Mouse (Mus musculus) heart, adult 18-20 months (tissue): ENCODE data around the gene Gm12830. TPM values are rescaled to one million over a fixed set of nuclear protein-coding genes. Genes with fewer than 3 reads are reported as not detected.
A peak's percentile ranks its signal among the peaks of the same experiment; 100 is the strongest.

Source experiments
- DNase-seq, 2 experiments: peaks; one replicate each; pipeline ENCODE4 v3.0.0; 2021 to 2022; ENCODE audit warnings: mixed read lengths in 1 of 2
- long read RNA-seq, 2 experiments: library from polyadenylated mRNA; stranded (forward); transcript quantifications; one replicate each; pipeline ENCODE4 v2.0.0; 2021
- total RNA-seq, 2 experiments: library from RNA; stranded (reverse); gene quantifications; 2 replicates each; pipeline ENCODE4 v1.2.3; 2021

Gene Gm12830
- total RNA-seq: not detected
- long read RNA-seq, experiment 1: 0 reads
- long read RNA-seq, experiment 2: 0 reads

DNA sequence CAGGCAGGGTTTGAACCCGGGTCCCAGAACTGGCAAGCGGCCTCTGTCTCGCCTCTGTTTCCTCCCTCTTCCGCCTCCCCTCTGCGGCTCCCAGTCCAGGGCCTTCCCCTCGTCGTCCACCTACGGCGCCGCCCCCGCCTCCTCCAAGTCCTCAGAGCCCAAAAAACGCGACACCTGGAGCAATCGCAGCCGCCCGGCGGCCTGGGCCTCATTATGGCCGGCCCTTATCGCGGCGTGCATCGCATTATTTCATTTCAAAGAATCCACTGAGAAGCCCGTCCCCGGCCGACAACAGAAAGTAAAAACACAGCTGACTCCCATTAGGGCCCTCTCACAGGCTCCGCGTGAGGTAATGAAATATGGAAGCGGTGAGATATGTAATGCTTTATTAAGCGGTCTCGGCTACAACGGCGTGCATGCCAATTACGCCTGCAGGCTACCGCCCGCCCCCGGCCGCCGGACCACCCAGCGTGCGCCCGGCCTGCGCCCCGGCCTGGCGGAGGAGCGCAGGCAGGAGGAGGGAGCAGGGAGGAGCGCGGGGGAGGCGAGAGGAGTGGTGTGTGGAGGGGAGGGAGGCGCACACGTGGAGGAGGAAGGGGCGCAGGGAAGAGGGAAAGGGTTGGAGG is at the start of gene Gm12830:
TSS of gene Gm12830 (plus strand) at position 156 of the 626 bp plus-strand sequence.
- peak; percentile 35 to 37 for DNase-seq

DNA sequence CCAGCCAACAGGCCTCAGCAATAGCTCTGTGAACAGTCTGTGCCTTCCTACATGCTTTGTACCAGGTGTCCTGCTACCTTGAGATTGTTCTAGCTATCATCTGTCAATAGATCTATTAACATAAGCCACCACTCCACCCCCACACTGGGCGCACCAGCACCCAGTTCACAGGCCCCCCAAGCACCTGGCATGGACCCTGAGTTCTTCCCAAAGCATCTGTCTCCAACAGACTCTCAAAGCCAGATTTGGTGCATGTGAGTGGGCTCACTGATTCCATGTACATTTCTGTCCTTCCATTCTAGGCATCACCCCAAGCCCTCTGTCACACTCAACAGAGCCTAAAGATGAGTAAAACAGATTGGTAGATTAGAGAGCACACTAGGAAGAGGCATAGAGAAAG is 48.2 kb upstream of the Gm12830 start:
- no peak for DNase-seq

DNA sequence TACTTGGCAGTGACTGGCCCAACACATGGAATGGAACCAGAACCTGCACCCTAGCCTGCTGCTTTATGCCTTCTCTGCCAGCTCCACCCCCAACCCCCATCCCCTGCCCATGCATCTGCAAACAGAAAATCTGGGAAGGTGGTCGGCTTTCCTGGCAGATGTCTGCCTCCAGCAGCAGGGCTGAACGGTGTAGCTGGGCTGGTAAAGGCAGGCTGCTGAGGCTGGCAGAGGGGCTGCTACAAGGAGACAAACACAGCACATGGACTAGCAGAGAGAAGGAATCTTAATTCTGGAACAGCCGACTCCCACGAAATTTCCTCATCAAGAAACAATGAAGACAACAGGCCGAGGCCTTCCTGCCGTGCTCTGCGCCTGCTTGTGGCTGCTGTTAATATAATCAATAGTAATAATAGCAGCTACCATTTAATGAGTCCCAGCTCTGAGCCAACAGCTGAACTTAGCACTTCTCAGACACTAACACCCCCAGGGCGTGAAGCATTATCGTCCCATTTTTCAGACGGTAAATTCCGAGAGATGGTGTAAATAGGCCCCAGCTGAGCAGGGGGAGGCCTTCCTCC is 43.8 kb upstream of the Gm12830 start:
- DNase-seq: no peak

DNA sequence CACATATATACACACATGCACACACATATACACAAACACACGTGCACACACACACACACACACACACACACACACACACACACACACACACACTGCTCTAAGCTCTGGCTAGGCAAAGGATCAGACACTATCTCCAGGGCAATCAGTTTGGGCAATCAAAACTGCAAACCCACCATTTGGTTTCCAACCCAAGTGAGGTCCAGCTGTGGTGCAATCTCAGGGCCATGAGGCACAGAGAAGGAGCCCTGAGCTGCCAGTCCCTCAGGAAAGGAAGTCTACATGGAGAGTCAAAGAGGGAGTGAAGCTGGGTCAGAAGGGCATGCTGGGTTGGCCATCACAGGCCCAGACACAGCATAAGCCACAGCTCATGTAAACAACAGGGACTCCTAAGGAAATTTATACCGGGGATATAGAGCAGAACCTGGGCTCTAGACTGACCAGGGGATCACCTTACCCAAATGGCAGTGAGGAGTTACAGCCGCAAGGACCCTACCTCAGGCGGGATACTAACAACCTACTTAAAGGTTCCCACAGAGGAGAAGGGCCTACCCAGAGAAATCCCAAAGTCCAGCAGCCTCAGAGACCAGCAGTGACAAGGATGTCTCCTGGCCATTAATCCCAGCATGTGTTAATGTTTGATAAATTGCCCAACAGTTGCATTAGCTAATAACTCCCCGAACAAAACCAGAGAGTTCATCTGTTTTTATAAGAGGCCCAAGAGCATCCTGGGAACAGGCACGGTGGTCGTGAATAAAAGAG is 42.6 kb upstream of the Gm12830 start:
- DNase-seq: no peak

DNA sequence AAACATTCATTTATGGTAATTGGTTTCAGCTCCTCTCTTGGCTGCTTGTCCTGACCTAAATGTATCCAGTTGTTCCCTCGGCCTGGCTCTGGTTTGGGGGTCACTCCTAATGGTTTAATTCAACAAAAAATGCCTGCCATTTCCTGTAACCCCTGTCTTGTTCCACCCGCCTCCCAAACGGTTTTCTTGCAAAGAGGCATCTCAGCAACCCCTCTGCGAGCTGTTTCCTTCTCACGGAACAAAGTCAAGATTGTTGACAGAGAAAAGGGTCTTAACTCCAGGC is 42.1 kb upstream of the Gm12830 start:
- DNase-seq: no peak

DNA sequence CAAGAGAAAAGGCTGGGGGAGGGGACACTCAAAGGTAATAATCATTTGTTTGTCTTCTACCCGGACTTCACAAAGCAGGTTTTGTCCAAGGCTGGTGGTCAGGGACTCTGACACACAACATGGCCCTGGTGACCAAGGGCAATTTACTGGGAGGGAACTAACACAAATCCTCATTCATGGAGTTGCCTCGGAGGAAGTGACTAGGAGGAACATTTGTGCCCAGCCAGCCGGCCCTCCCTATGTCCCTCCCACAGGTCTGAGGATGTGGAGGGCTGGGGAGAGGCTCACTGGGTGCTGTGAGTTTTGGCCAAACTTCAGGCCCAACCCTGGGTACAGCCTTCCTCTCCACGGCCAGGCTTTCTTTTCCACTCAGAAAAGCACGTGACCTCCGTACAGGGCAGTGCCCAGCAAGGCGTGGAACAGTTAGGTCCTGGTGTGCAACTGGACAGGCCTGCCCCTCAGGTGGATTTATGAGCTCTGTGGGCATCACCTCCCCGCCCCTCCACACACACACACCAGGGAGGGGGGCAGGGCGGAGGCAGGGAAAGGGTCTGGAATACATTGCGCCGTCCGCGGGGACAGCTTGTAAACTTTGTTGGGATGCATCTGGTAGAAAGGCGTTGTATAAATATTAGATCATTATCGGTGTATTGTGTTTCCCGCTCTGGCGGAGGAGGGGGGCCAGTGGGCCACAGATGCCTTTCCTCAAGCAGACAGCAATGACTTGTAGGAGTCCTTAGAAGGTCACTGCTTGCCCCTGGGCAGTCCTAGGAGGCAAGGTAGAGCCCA is 41.6 kb upstream of the Gm12830 start:
- DNase-seq: no peak

DNA sequence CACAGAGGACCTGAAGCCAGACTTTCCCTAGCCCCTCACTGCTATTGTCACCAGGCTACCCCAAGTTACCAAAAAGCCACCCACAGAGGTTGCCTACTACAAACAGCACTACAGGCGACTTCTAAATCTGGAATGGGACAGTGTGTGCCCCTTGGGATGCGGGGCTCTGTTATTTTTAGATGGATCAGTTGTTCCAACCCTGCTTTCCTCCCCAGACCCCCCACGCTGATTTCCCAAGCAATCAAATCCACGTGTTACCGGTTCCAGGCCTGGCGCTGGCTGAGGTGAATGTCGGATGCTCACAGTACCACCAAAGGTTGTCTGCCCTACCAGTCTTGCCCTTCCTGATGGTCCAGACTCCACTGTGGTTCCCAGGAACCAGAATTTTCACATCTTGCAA is 38.7 kb upstream of the Gm12830 start:
- no peak for DNase-seq

DNA sequence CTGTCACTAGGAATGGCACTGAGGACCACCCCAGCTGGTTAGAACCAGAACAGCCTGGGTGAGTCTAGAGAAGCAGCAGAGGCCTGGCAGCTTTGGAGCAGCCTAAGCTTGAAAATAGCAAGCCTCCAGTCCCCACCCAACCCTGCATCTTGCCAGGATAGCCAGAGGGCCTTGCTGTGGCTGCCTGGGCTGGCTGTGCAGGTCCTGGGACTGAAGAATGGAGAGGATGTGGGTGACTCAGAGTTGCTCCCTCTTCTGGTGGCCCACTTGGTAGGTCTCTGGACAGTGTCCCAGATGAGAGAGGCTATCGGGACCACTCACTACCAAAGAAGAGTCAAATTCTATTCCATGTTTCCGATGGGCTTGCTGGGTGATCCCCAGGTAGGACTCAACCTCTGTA is 36.8 kb upstream of the Gm12830 start:
- no peak for DNase-seq

DNA sequence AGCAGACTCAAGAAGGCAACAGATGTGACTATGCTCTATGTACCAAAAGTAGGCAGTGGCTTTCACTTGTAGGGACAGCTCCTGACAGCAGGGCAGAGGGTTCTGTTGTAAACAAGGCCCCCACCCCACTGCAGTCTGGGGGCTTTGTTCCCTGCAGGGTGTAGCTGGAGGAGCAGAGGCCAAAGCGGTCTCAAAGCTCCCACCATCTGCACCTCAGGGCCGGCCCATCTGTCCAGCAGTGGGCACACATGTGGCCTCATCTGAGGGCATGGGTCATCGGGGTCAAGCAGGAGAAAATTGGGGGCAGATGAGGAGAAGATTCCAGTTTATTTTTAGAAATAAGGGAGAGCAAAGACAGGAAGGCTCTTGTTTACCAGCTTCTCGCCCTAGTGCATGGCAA is 32.7 kb upstream of the Gm12830 start:
- DNase-seq: no peak

DNA sequence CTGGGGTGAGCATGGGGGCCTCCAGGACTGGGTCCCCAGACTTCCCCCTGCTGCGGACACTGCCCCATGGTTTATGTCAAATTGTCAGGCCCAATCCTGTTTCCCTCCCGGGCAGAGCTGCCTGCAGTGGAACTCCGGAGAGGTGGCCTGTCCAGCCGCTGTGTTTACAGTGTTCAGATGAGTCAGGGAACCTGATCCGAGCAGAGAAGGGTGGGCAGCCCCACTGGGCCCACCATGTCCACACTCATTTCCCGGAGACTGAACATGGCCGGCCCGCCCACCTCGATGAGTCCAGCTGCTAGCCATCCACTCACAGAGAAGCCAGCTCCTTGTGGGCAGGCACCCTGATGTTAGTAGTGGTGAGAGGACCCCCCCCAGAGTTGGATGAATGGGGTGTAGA is 29.9 kb upstream of the Gm12830 start:
- no peak for DNase-seq

DNA sequence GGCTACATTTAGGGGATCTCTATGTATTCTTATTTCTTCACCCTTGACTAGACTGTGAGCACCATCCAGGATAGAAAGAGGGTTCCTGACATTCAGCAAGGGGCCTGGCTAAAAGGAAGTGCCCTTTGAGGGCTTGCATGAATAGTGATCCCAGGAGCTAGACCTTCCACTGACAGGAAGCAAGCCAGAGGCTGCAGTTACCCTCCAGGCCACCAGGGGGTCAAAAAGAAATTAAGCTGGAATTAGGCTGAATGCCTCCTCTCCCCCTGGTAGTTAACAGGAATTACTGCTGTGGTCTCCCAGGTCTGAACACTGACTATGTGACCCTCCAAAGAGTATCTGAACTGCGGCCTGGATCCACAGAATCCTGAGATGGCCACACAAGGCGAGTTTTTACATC is 27.7 kb upstream of the Gm12830 start:
- no peak for DNase-seq

DNA sequence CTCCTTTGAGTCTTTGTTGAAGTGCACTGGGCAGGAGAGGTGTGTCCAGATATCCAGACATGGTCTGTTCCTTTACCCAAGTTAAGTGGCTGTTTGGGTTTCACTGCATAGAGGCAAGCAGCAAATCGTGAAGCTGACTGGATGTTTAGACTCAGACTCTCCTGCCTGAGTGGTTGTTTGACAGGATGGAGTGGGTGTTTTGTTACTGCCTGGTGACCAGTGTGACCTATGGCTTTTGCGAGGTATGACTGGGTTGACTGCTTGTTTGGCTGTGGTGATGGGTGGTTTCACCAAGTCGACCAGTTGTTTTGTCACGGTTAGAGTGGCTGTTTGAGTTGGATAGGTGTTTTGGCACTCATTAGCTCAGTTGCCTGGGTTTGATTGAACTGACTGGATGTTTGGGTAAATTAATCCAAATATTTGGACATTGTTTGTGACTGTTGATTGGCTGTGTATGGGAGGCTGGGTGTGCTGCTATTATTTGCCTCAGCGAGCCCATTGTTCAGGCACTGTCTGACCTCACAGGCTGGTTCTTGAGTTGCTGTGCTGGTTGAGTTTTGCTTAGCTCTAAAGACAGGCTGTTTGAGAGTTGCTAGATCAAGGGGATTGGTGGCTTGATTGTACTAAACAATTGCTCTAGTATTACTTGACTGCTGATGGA is 24.1 kb upstream of the Gm12830 start:
- DNase-seq: no peak

DNA sequence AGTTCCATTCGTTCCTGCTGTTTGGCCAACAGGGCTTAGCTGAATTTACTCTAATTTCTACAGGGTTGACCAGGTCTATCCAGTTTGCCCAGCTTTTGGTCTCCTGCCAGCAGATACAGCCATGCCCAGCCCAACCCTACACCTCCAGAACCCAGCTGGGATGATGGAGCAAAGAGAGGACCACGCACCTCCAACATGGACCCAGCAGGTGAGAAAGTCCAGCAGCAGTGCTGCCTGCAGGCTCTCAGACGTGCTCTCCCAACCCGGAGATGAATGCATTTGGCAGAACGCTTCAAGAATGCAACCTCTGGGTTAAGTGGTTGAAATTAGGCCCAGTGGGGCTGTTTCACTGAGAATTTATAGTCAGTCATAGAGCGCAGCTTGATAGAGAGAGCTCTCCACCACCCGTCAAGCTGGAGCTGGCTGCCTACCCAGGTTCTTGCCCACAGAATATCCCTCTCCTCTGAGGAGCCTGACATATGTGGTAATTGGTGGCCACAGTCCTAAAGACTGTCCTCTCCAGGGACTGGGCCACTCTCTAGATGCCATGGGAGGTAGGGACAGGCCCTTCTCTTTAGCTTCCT is 23.4 kb upstream of the Gm12830 start:
- DNase-seq: no peak

DNA sequence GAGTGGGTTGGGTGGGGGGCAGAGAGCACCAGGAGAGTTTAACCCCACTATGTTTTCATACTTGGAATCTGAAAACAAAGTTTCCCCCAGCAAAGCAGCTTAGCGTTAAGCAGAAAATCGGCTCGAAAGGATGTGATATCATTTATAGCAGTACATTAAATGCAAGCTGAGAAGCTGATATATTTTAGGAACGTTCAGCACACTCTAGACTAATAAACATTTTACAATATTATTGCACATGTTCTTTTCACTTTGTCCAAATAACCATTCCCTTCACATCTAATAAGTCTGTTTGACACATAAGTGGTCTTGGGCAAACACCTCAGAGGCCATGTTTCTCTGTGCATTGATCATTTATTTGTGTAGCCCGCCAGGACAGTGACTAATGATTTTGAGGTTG is 17.4 kb upstream of the Gm12830 start:
- DNase-seq: no peak

DNA sequence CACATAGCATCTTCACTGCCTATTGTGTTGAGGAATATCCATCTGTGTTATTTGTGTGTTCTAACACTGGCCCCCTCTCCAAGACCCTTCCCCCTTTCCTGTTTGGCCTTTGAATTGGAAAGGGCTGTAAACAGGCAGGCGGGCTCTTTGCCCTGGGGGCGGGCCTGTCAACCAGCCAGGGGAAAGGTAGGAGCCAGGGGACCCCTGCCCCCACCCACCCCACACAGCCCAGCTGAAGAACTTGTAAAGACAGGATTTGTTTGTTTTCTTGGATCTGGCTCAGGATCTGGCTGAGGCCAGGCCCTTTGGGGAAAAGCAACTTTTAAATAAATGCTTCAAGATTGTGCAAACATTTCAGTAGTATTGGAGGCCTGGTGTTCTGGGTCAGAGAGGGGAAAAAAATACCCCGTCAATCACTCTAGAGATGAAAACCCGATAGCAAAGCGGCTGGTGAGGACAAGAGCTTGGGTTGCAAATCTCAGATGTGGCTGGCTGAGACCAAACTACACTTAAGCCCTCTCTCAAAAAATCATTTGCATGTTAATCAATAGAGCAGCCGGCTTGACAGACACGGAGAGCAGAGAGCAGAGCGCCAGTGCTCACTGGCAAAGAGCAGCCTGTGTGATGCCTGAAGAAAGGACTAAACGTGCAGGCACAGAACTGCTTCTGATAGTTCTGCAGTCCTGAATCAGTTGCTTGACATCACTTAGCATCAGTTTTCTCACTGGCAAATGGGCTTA is 2.4 kb upstream of the Gm12830 start:
- no peak for DNase-seq

DNA sequence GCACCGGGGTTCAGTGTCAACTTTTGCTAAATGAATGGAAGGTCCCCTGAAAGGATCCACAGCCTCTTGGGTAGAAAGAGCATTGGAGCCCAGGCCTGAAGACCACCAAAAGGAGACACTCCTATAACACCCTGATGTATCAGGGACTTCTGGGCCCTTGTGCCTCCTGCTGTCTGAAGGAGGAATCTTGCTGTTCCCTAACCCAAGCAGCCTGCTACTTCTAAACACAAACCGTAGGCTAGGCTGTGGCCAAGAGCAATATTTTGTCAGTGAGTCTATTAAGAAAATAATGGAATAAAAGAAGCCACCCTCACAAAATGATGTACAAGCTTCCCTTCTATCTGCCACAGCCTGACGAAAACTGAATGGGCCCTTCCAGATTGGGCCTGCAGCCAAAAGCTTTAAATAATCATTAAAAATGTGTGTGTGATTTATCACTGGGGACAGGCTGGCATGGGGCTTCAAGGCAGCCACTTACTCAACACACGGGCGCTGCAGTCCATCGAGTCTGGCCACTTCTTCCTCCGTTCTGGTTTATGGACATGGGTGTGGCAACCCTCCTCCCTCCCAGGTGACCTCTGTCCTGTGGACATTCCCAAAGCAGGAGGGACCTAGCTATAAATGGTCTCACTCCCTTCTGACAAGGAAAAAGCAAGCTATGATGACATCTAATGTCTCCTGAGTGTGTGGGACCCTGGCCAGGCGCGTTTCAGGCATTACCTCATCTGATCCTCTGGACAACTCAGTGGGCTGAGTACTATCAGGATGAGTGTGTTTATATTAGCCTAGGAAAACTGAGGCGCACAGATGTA is 13.5 kb downstream of the Gm12830 start:
- no peak for DNase-seq

DNA sequence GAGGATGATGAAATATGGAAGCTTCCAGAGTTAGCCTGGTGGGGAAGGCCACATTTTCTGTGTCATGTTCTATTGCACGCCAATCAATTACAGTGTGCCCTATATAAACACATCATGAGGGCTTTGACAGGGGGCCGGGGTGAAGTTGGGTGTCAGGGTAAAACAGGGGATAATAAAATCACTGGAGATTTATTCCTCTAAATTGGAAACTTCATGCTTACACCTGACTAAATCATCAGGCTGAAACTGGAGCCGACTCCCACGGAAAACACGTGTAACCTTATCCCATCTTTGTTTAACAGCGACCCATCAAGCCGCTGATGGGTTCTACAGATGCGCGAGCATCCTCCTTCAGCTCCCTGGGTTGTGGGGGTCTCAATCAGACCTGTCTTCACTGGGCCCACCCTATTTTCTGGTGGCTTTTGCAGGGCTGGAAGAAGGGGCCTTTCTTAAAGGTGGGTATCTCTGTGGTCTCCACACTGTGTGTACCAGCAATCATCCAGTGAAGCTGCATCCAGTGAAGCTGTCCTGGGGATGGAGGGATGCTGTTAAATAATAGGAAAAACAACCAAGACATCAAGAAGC is 19.9 kb downstream of the Gm12830 start:
- DNase-seq: no peak

DNA sequence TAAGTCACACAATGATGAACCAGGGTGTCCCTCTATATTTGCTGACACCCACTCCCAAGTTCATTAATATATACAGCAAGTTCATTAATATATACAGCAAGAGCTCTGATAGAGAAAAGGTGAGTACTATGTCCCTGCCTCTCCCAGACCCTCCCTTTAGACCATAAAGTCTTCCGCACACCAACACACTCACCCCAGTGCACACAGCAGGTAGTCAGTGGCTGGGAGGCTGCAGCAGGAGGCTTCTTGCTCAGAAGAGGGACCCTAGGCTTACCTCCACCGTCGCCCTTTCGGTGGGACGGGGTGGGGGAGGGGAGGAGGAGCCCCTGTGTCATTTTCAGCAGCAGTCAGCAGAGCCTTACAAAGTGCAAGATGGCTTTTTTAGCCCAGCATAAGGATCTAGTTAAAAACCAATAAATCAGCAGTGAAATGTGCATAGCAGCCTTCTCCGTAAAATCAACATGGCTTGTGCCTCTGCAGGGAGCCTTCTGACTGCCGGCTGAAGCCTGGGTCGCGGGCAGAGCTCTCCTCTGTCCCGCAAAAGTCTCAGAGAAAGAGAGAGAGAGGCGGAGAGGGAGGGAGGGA is 20.9 kb downstream of the Gm12830 start:
- no peak for DNase-seq

DNA sequence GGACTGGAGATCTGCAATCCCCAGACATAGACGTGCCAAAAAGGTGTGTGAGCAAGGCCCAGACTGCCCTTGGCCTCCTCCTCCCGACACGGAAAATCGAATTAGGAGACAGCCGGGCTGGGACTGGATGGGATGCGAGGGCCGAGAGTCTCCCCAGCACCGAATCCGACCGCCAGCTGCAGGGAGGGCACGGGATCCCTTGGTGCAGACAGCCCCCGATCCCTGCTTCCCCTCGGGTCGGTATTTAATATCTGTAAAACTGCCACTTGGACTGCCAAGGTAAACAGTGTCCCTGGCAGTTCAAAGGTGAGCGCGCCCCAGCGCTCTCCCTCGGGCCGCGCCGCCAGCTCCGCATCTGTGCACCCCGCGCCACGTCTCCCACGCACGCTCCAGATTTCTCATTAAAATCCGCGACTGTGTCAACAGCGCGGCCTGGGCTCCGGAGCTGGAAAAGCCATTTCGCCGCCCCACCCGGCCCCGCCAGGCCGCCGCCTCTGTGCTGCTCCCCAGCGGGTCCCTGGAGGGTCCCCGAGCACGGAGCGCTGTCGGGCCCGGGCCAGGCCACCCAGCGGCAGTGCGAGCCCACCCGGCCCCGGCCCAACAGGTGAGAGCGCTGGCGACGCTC is 21.7 kb downstream of the Gm12830 start:
- no peak for DNase-seq
